Mouse (Mus musculus): ENCODE measurements around the gene Cilp. TPM values are rescaled to one million over a fixed set of nuclear protein-coding genes. Genes with fewer than 3 reads are reported as not detected.

Cilp gene
- polyA plus RNA-seq, 1 experiment from 2014 or later: 0.08 TPM

DNA sequence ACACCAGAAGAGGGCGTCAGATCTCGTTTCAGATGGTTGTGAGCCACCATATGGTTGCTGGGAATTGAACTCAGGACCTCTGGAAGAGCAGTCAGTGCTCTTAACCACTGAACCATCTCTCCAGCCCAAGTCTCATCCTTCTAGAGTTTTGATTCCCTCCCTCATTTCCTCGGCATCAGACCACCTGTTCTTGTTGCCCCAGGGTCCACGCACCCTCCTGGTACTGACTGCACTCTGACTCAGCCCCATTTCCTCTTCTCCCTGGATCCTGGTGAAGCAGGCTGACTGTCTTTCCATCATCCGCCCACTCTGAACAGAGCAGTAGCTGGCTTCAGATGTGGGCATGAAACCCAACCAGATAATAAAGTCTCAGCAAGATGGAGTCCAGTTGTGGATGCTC is 23.0 kb upstream of the Cilp start:
- no peak for ATAC-seq (replicated peaks; ENCODE audit: extremely low read depth, insufficient read depth, low FRiP score)
- H3K36me3 ChIP-seq (ENCODE audit: control insufficient read depth, insufficient read depth): 0 out of 2 replicates have a peak, but pooled peaks cover 2% of the 10 kb centered on the region
- H3K4me2 ChIP-seq (ENCODE audit: low read depth, low read length): no peak overlapping the region
- H3K4me3 ChIP-seq (ENCODE audit: low read length): no peak overlapping the region
- 57% methylated on average over 5 of the region's 5 CpGs for WGBS
- no peaks in the 10 kb centered on the region for H3K4me1 ChIP-seq (ENCODE audit: control insufficient read depth, insufficient read depth, low read length)
- no peak overlapping the region for H3K27ac ChIP-seq (ENCODE audit: low read length)
- no peaks in the 10 kb centered on the region for H3K9me3 ChIP-seq (replicated peaks; ENCODE audit: control insufficient read depth, low read length)
- H3K27me3 ChIP-seq (ENCODE audit: control insufficient read depth, insufficient read depth, low read length): no peaks in the 10 kb centered on the region
- no peak overlapping the region for H3K9ac ChIP-seq (ENCODE audit: low read length)

DNA sequence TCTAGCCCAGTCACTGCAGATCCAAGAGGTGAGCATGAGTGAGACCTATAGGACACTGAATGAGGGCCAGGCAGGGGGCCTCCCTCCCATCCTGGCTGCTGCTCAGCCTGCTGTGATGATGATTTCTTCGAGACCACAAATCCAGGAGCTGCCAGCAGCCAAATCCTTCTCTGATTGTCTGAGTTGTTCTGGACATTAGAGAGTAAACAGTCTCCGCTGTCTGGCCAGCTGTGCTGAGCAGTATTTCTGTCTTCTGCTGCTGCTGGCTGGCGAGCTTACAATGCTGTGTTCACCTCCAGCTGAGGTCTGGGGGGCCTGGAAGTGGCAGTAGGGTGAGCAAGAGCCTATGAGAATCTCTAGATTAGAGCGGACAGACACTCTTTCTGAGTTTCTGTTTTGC is 21.7 kb upstream of the Cilp start:
- 0 out of 2 replicates have a peak, but pooled peaks cover 3% of the 10 kb centered on the region for H3K4me1 ChIP-seq (ENCODE audit: control insufficient read depth, insufficient read depth, low read length)
- 0 out of 2 replicates have a peak, but pooled peaks cover 2% of the 10 kb centered on the region for H3K36me3 ChIP-seq (ENCODE audit: control insufficient read depth, insufficient read depth)
- H3K9ac ChIP-seq (ENCODE audit: low read length): no peak overlapping the region
- no peaks in the 10 kb centered on the region for H3K9me3 ChIP-seq (replicated peaks; ENCODE audit: control insufficient read depth, low read length)
- no peaks in the 10 kb centered on the region for H3K27me3 ChIP-seq (ENCODE audit: control insufficient read depth, insufficient read depth, low read length)
- no peak overlapping the region for H3K4me2 ChIP-seq (ENCODE audit: low read depth, low read length)
- WGBS: 42% methylated on average over 4 of the region's 4 CpGs
- no peak for ATAC-seq (replicated peaks; ENCODE audit: extremely low read depth, insufficient read depth, low FRiP score)
- no peak overlapping the region for H3K27ac ChIP-seq (ENCODE audit: low read length)
- H3K4me3 ChIP-seq (ENCODE audit: low read length): no peak overlapping the region

DNA sequence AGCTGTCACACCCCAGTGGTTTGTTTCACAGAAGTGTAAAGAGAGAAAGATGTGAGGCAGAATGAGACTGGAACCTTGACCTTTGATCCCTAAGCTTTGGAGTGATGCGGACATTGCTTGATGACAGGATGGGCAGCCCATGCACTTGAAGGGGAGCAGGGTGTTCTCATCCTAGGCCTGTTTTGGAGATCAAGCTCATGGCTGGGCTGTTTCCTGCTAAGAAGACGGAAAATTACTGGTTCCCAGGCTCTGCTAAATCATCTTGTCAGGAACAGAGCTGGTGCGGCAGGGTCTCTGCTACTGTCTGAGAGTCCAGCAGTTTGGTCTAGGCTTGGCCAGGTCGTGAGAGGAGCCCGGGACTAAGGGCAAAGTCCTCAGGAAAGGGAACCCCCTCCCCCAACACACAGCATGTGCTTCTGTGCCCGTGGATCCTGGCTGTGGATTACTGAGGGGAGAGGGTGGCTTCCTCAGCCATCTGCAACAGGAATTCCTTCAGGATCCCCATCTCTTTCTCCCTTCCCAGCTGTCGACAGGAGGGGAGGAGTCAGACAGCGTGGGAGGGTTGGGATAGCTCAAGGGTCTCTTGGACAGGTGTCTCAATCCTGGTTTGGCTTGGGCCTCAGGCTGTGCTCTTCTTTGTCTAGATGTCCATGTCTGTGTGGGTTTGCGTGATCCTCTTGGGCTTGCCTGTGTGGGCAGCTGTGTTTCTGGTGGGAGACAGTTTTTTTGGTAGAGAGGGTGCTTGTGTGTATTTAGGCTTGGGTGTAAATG is 20.8 kb upstream of the Cilp start:
- ATAC-seq (replicated peaks; ENCODE audit: extremely low read depth, insufficient read depth, low FRiP score): no peak
- no peaks in the 10 kb centered on the region for H3K36me3 ChIP-seq (ENCODE audit: control insufficient read depth, insufficient read depth)
- no peak overlapping the region for H3K9ac ChIP-seq (ENCODE audit: low read length)
- H3K4me1 ChIP-seq (ENCODE audit: control insufficient read depth, insufficient read depth, low read length): 0 out of 2 replicates have a peak, but pooled peaks cover 3% of the 10 kb centered on the region
- WGBS: 44% methylated on average over 9 of the region's 9 CpGs
- no peak overlapping the region for H3K4me2 ChIP-seq (ENCODE audit: low read depth, low read length)
- no peak overlapping the region for H3K4me3 ChIP-seq (ENCODE audit: low read length)
- H3K9me3 ChIP-seq (replicated peaks; ENCODE audit: control insufficient read depth, low read length): no peaks in the 10 kb centered on the region
- no peaks in the 10 kb centered on the region for H3K27me3 ChIP-seq (ENCODE audit: control insufficient read depth, insufficient read depth, low read length)
- no peak overlapping the region for H3K27ac ChIP-seq (ENCODE audit: low read length)

DNA sequence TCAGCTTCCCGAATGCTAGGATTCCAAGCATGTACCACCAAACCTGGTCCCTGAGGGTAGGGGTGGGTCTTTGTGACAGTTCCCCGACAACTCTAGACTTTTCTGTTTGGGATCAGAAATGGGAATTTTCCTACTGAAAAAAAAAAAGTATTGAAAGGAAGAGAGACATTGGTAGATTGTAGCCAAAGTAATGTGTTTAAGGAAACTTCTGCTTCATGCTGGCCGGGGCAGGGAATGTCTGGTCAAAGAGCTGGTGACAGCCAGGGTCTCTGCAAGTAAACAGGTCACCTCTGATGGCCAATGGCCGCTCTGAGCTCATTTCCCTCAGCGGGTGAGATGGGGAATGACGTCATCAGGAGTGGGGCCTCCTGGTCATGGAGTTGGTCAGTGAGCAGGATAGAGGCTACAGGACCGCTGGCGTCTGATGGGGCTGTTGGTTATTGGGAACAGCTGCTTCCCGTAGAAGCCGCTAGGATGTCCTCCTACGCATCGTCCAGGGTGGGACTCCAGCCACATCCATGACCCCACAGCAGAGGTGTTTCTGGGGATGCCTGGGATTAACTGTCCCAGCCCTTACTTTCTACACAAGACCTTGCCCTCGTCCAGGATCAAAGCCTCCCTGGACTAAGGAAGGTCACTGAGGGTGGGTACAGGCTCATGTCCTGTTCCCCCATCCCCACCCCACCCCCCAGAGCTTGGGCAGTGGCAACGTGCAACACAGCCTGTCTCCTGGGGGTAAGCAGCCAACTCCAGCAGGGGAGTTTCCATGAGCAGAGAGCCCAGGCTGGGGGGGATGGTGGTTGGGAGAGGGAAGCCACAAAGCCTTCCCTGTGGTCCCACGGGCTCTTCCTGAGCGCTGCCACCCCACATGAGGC is 17.2 kb upstream of the Cilp start:
- H3K4me2 ChIP-seq (ENCODE audit: low read depth, low read length): no peak overlapping the region
- no peaks in the 10 kb centered on the region for H3K27me3 ChIP-seq (ENCODE audit: control insufficient read depth, insufficient read depth, low read length)
- H3K27ac ChIP-seq (ENCODE audit: low read length): no peak overlapping the region
- H3K9ac ChIP-seq (ENCODE audit: low read length): no peak overlapping the region
- H3K36me3 ChIP-seq (ENCODE audit: control insufficient read depth, insufficient read depth): no peaks in the 10 kb centered on the region
- H3K4me1 ChIP-seq (ENCODE audit: control insufficient read depth, insufficient read depth, low read length): 0 out of 2 replicates have a peak, but pooled peaks cover 3% of the 10 kb centered on the region
- no peaks in the 10 kb centered on the region for H3K9me3 ChIP-seq (replicated peaks; ENCODE audit: control insufficient read depth, low read length)
- WGBS: 53% methylated on average over 16 of the region's 16 CpGs
- H3K4me3 ChIP-seq (ENCODE audit: low read length): no peak overlapping the region
- ATAC-seq (replicated peaks; ENCODE audit: extremely low read depth, insufficient read depth, low FRiP score): 0 out of 2 replicates have a peak, but pooled peaks have one; percentile 55

DNA sequence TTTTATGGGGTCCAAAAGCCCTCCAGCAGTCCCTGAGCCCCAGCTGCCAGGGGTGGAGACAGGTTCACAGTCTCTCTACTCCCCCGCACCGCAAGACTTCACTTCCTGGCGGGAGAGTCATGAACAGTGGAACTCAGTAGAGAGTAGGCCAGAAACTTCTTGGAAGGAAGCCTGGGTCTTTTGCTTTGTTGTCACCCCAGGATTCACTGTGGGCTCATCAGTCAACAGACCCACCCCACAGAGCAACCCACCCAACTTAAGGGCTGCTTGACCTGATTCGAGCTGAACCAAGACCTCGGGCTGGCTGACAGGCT is 16.6 kb upstream of the Cilp start:
- WGBS: 76% methylated on average over 5 of the region's 5 CpGs
- H3K36me3 ChIP-seq (ENCODE audit: control insufficient read depth, insufficient read depth): no peaks in the 10 kb centered on the region
- 0 out of 2 replicates have a peak, but pooled peaks cover 3% of the 10 kb centered on the region for H3K4me1 ChIP-seq (ENCODE audit: control insufficient read depth, insufficient read depth, low read length)
- no peak overlapping the region for H3K4me3 ChIP-seq (ENCODE audit: low read length)
- H3K27ac ChIP-seq (ENCODE audit: low read length): no peak overlapping the region
- H3K27me3 ChIP-seq (ENCODE audit: control insufficient read depth, insufficient read depth, low read length): no peaks in the 10 kb centered on the region
- no peak overlapping the region for H3K4me2 ChIP-seq (ENCODE audit: low read depth, low read length)
- ATAC-seq (replicated peaks; ENCODE audit: extremely low read depth, insufficient read depth, low FRiP score): no peak; the same call in 1 of the 2 replicates
- H3K9me3 ChIP-seq (replicated peaks; ENCODE audit: control insufficient read depth, low read length): no peaks in the 10 kb centered on the region
- no peak overlapping the region for H3K9ac ChIP-seq (ENCODE audit: low read length)

DNA sequence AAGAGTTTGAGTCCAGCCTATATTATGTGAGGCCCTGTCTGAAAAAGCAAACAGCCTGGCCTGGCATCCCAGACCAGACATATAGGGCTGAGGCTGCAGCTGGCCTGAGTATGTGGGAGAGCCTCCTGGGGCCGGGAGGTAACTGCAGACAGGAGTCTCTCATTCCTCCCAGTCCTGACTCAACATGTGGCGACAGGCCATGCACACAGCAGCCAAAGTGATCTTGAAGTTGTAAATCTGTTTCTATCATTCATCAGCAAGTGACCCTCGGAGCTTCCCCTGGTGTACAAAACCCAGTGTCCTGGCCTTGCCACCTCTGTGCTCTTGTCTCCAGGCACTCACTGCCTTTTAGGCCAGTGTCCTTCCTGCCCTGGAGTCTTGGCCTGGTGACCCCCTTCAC is 13.0 kb upstream of the Cilp start:
- Histone ChIP-seq H3K4me1 (ENCODE audit: control insufficient read depth, insufficient read depth, low read length) (0 out of 2 replicates have a peak, but pooled peaks cover 3% of the 10 kb centered on the region), H3K4me2 (ENCODE audit: low read depth, low read length) (no peak overlapping the region), H3K9me3 (replicated peaks; ENCODE audit: control insufficient read depth, low read length) (no peaks in the 10 kb centered on the region), H3K4me3 (ENCODE audit: low read length) (no peak overlapping the region), H3K36me3 (ENCODE audit: control insufficient read depth, insufficient read depth) (no peaks in the 10 kb centered on the region), H3K27ac (ENCODE audit: low read length) (no peak overlapping the region), H3K9ac (ENCODE audit: low read length) (no peak overlapping the region), H3K27me3 (ENCODE audit: control insufficient read depth, insufficient read depth, low read length) (no peaks in the 10 kb centered on the region)
- no peak for ATAC-seq (replicated peaks; ENCODE audit: extremely low read depth, insufficient read depth, low FRiP score)
- WGBS: 57% methylated on average over 3 of the region's 3 CpGs

DNA sequence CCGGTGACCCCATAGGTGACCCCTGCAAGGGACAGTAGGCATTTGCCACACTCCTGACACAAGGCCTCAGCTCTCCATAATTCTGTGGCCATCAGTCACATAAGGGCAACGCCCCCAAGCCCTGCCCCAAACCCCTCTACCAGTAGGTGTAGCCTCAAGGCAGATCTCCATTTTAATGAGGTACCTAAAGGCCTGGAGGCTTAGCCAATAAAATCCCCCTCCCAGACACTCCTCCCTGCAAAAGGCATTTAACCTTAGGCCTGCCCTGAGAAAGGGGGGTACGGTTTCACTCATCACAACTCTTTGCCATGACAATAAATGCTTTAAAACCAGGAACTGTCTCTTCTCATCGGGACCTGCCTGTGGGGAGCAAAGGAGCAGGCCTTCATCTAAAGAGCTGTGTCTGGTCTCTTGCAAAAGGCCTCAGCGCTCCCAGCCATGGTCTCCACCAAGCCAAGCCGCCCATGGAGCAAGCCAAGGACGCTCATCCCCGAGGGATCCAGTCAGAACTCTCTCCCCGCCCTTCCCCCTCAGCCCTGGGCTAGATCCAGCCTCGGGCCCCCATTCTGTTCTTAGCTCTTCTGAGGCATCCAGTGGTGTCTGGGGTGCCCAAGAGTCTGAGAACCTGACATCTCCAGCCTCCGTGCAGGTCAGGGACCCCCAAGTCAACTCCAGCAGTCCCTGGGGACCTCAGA is 8.9 kb upstream of the Cilp start:
- no peaks in the 10 kb centered on the region for H3K4me1 ChIP-seq (ENCODE audit: control insufficient read depth, insufficient read depth, low read length)
- 76% methylated on average over 11 of the region's 11 CpGs for WGBS
- no peak overlapping the region for H3K4me2 ChIP-seq (ENCODE audit: low read depth, low read length)
- no peaks in the 10 kb centered on the region for H3K27me3 ChIP-seq (ENCODE audit: control insufficient read depth, insufficient read depth, low read length)
- no peak for ATAC-seq (replicated peaks; ENCODE audit: extremely low read depth, insufficient read depth, low FRiP score)
- no peaks in the 10 kb centered on the region for H3K36me3 ChIP-seq (ENCODE audit: control insufficient read depth, insufficient read depth)
- no peak overlapping the region for H3K9ac ChIP-seq (ENCODE audit: low read length)
- no peak overlapping the region for H3K27ac ChIP-seq (ENCODE audit: low read length)
- H3K4me3 ChIP-seq (ENCODE audit: low read length): no peak overlapping the region
- H3K9me3 ChIP-seq (replicated peaks; ENCODE audit: control insufficient read depth, low read length): no peaks in the 10 kb centered on the region

DNA sequence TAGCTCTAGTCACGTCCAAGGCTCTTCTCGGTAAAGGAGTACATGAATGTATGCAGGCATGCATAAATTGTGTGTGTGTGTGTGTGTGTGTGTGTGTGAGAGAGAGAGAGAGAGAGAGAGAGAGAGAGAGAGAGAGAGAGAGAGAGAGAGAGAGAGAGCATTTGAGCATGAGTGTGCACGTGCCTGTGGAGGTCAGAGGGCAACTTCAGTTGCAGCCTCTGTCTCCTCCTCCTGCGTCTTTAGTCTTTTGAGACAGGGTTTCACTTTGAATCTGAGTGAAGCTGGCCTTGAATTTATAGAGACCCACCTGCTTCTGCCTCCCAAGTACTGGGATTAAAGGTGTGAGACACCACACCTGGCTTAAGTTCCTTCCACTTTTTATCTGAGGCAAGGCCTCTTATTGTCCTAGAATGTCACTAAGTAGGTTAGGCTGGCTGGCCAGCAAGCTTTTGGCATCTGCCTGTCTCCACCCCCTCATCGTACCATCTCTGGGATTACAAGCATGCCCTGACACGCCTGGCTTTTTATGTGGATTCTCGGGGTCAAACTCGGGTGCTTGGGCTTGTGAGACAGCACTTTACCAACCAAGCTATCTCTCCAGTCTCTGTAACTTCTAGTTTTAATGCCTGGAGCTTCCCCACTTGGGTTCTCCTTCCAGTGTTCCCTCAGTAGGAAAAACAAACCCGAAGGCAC is 7.6 kb upstream of the Cilp start:
- Histone ChIP-seq H3K36me3 (ENCODE audit: control insufficient read depth, insufficient read depth) (no peaks in the 10 kb centered on the region), H3K4me3 (ENCODE audit: low read length) (no peak overlapping the region), H3K9ac (ENCODE audit: low read length) (no peak overlapping the region), H3K27me3 (ENCODE audit: control insufficient read depth, insufficient read depth, low read length) (no peaks in the 10 kb centered on the region), H3K4me1 (ENCODE audit: control insufficient read depth, insufficient read depth, low read length) (no peaks in the 10 kb centered on the region), H3K27ac (ENCODE audit: low read length) (no peak overlapping the region), H3K9me3 (replicated peaks; ENCODE audit: control insufficient read depth, low read length) (no peaks in the 10 kb centered on the region), H3K4me2 (ENCODE audit: low read depth, low read length) (no peak overlapping the region)
- ATAC-seq (replicated peaks; ENCODE audit: extremely low read depth, insufficient read depth, low FRiP score): no peak
- 68% methylated on average over 9 of the region's 9 CpGs for WGBS
